Mouse (Mus musculus) adrenal gland (tissue): ENCODE data around the gene Iqgap2.

Source experiments
- intact Hi-C: fragments of 180-260 bp; cut with DNase I; formaldehyde crosslinking; loops from one replicate; pipeline ENCODE4 v1.15.1; 2025

Iqgap2 gene

GRCm38 (mm10) chr13:95595921-95596320 lies 295.8 kb downstream of the Iqgap2 start:
- intact Hi-C loops: no loop called here

- intact Hi-C loops: no loop called here
These were observed 296.3 kb downstream of the Iqgap2 start for GRCm38 (mm10) chr13:95595411-95595810.

- intact Hi-C loops: no loop called here
These were observed 298.9 kb downstream of the Iqgap2 start for GRCm38 (mm10) chr13:95592860-95593259.

- intact Hi-C loops: no loop called here
These were observed 300.1 kb downstream of the Iqgap2 start for GRCm38 (mm10) chr13:95591606-95592005.

- intact Hi-C loops: no loop called here
These were observed 304.1 kb downstream of the Iqgap2 start for GRCm38 (mm10) chr13:95587628-95588027.

- intact Hi-C loops: no loop called here
These were observed 306.8 kb downstream of the Iqgap2 start for GRCm38 (mm10) chr13:95584898-95585297.

- intact Hi-C loops: no loop called here
These were observed 308.2 kb downstream of the Iqgap2 start for GRCm38 (mm10) chr13:95583237-95584189.

- intact Hi-C loops: no loop called here
These were observed 309.9 kb downstream of the Iqgap2 start for GRCm38 (mm10) chr13:95581850-95582249.

GRCm38 (mm10) chr13:95578016-95578697 lies 313.6 kb downstream of the Iqgap2 start:
- intact Hi-C loops: no loop called here
